In the genomic region with DNA sequence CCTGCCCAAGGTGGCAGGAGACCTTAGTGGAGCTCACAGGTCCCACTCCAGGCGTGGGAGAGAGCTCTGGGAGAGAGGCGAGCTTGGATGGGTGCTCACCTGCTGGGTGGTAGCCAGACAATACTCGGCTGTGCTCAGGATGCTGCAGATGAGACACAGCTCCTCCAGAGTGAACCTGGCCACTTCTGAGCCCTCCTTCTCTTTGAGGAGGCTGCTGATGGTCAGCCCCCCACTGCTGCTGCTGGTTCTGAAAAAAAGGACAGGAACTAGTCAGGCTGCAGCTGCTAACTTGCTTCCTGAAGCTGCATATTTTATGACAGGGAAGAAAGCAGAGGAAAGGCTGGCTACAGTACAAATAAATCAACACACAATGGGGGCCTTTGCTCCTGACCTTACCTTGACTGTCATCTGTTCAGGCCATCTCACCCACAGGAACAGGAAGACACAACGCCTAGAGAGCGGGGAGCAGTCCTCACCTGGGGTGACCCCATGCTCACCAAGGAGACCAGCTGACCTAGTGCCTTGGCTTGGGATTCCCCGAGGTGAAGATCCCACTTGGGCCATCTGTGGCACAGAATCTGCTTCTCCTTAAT, we compare ENCODE assay signal across 14 mouse cellular contexts. TPM values are rescaled to one million over a fixed set of nuclear protein-coding genes. Genes with fewer than 3 reads are reported as not detected.
DNase-seq lines count a peak whose midpoint lies in the region; ATAC-seq and TF ChIP-seq lines count a peak whose summit lies in the region.
"Had no signal": no experiment of that assay in that cellular context is flagged by ENCODE, and none has a peak within 500 bp of the region (broad histone marks: within the 10 kb centered on the region; RNA-seq: fewer than 3 reads in every experiment).

No protein-coding gene starts in this region.

- no peaks in the 10 kb centered on the region for H3K27me3 ChIP-seq in lung, embryonic 15.5 days
- no peaks in the 10 kb centered on the region for H3K27me3 ChIP-seq in kidney, adult 2 months (replicated peaks; ENCODE audit: control insufficient read depth, insufficient read depth, low read length)
- H3K27me3 ChIP-seq in limb, embryonic 12.5 days, result no peaks in the 10 kb centered on the region
- H3K27me3 ChIP-seq in midbrain, embryonic 15.5 days (replicated peaks), result no peaks in the 10 kb centered on the region
- H3K27me3 ChIP-seq: hindbrain, embryonic 15.5 days; neural tube, embryonic 12.5 days had no signal

- H3K36me3 ChIP-seq in lung, embryonic 15.5 days, result peaks cover 11% of the 10 kb centered on the region
- H3K36me3 ChIP-seq in kidney, adult 2 months (ENCODE audit: control insufficient read depth, insufficient read depth, low read length), result no peaks in the 10 kb centered on the region
- H3K36me3 ChIP-seq in limb, embryonic 12.5 days, result peaks cover 47% of the 10 kb centered on the region
- H3K36me3 ChIP-seq in midbrain, embryonic 15.5 days (replicated peaks), result peaks cover 25% of the 10 kb centered on the region

- no peaks in the 10 kb centered on the region for H3K9me3 ChIP-seq in lung, embryonic 15.5 days
- H3K9me3 ChIP-seq in limb, embryonic 12.5 days, result no peaks in the 10 kb centered on the region
- H3K9me3 ChIP-seq in midbrain, embryonic 15.5 days, result no peaks in the 10 kb centered on the region
- H3K9me3 ChIP-seq: forebrain, embryonic 10.5 days; hindbrain, embryonic 15.5 days; midbrain, embryonic 10.5 days; neural tube, embryonic 12.5 days had no signal

- H3K27ac ChIP-seq in lung, embryonic 15.5 days, result peak overlapping the region; percentile 70
- H3K27ac ChIP-seq in kidney, adult 2 months (ENCODE audit: insufficient read depth, low read depth, low read length), result peak overlapping the region; percentile 78
- peak overlapping the region; percentile 29; the same call in 1 of the 2 replicates for H3K27ac ChIP-seq in limb, embryonic 12.5 days
- H3K27ac ChIP-seq in midbrain, embryonic 15.5 days, result no peak overlapping the region
- H3K27ac ChIP-seq: forebrain, embryonic 10.5 days; hindbrain, embryonic 15.5 days; midbrain, embryonic 10.5 days; neural tube, embryonic 12.5 days had no signal

- H3K4me3 ChIP-seq in lung, embryonic 15.5 days, result no peak overlapping the region
- no peak overlapping the region for H3K4me3 ChIP-seq in kidney, adult 2 months (ENCODE audit: insufficient read depth, low read depth, low read length)
- no peak overlapping the region for H3K4me3 ChIP-seq in limb, embryonic 12.5 days (replicated peaks)
- no peak overlapping the region for H3K4me3 ChIP-seq in midbrain, embryonic 15.5 days
- H3K4me3 ChIP-seq: forebrain, embryonic 10.5 days; hindbrain, embryonic 15.5 days; midbrain, embryonic 10.5 days; neural tube, embryonic 12.5 days had no signal

- DNase-seq in lung, postnatal 25 days (ENCODE audit: low spot score), result no peak
- peak; percentile 40 to 55 for DNase-seq in heart, postnatal 10 days
- DNase-seq in kidney, adult 2 months, result peak; percentile 82
- no peak for DNase-seq in liver
- DNase-seq: embryo, embryonic 11 days; gastrocnemius, postnatal 10 days had no signal

- intact Hi-C loops in heart, postnatal 10 days (cut with DNase I), result loop anchor here (1.0 to 5.0 kb wide), 2 partner anchors 39 to 54 kb away; a partner anchor contains a TSS

- no peak for TF ChIP-seq POLR2A in kidney, adult 2 months (IDR thresholded peaks at IDR 0.05; ENCODE audit: low read depth, low read length)

- ATAC-seq in lung, embryonic 15.5 days (ENCODE audit: borderline replicate concordance, extremely low read depth, low FRiP score, low TSS enrichment), result no peak
- ATAC-seq in limb, embryonic 12.5 days (ENCODE audit: insufficient number of reproducible peaks, insufficient read depth, low FRiP score, low TSS enrichment, low read depth), result no peak
- no peak for ATAC-seq in midbrain, embryonic 15.5 days (replicated peaks)

- no peak overlapping the region for H3K9ac ChIP-seq in lung, embryonic 15.5 days
- H3K9ac ChIP-seq in limb, embryonic 12.5 days (replicated peaks), result no peak overlapping the region
- H3K9ac ChIP-seq in midbrain, embryonic 15.5 days, result no peak overlapping the region
- H3K9ac ChIP-seq: hindbrain, embryonic 15.5 days; neural tube, embryonic 12.5 days had no signal

- no peak for TF ChIP-seq CTCF in kidney, adult 2 months (conservative IDR thresholded peaks at IDR 0.05; ENCODE audit: insufficient read depth, insufficient read length, low read depth, low read length)

- H3K4me1 ChIP-seq in lung, embryonic 15.5 days, result no peaks in the 10 kb centered on the region; the same call in 1 of the 2 replicates
- H3K4me1 ChIP-seq in kidney, adult 2 months (ENCODE audit: control insufficient read depth, insufficient read depth, low read length), result no peaks in the 10 kb centered on the region; the same call in 1 of the 2 replicates
- peaks cover 28% of the 10 kb centered on the region for H3K4me1 ChIP-seq in limb, embryonic 12.5 days (replicated peaks)
- H3K4me1 ChIP-seq in midbrain, embryonic 15.5 days, result no peaks in the 10 kb centered on the region
- H3K4me1 ChIP-seq: hindbrain, embryonic 15.5 days; midbrain, embryonic 10.5 days; neural tube, embryonic 12.5 days had no signal

- WGBS in lung, embryonic 15.5 days, result 74% methylated on average over 6 of the region's 6 CpGs
- WGBS in kidney, adult 2 months, result 74% methylated on average over 6 of the region's 6 CpGs
- 82% methylated on average over 6 of the region's 6 CpGs for WGBS in limb, embryonic 12.5 days
- WGBS in midbrain, embryonic 15.5 days, result 89% methylated on average over 6 of the region's 6 CpGs

- no peak overlapping the region for H3K4me2 ChIP-seq in lung, embryonic 15.5 days
- H3K4me2 ChIP-seq in limb, embryonic 12.5 days, result no peak overlapping the region
- no peak overlapping the region for H3K4me2 ChIP-seq in midbrain, embryonic 15.5 days
- H3K4me2 ChIP-seq: hindbrain, embryonic 15.5 days; liver, embryonic 11.5 days; neural tube, embryonic 12.5 days had no signal

RNA-seq across cellular contexts. Expression of a gene that starts 53.6 kb away (rescaled TPM):
- polyA plus RNA-seq in lung, embryonic 15.5 days (2015; fragmentation: Nextera tagmentation; extraction: Ambion mirVana), result 49.1 and 49.6 TPM in 2 replicates
- total RNA-seq in heart, postnatal 10 days (2021), result 10 to 100 TPM; 66.9 to 74.5 TPM
- polyA plus RNA-seq in kidney, adult 2 months (2012; rRNA removed), result 15.8 and 18.8 TPM in 2 replicates
- 50.9 and 54.0 TPM in 2 replicates for polyA plus RNA-seq in limb, embryonic 12.5 days (2016; fragmentation: Nextera tagmentation; extraction: Ambion mirVana)
- polyA plus RNA-seq in midbrain, embryonic 15.5 days (2015; fragmentation: Nextera tagmentation; extraction: Ambion mirVana), result 10.9 and 11.3 TPM in 2 replicates

Comparison
In these comparisons a context has a peak if more than half of its experiments do, and no peak if none do; other contexts are left out.
1. DNase-seq: peak in heart, postnatal 10 days (2 of 2) and kidney, adult 2 months (single experiment); none in lung, postnatal 25 days (single experiment) and liver (single experiment).